Mouse (Mus musculus) heart, adult 2 months (tissue): ENCODE measurements around the gene Plekhm1.

Experiments used
- CTCF ChIP-seq: fragments of 200-600 bp; IDR thresholded peaks from 2 replicates; pipeline ENCODE4 v1.8.1; 2022; ENCODE audit warnings: antibody characterized with exemption, mild to moderate bottlenecking, moderate library complexity
- POLR2A ChIP-seq: fragments of 200-500 bp; IDR thresholded peaks from 2 replicates; pipeline ENCODE4 v1.6.1; 2011; ENCODE audit warnings: mild to moderate bottlenecking, low read depth, low read length, control low read depth; ENCODE audit not compliant: insufficient read depth

DNA sequence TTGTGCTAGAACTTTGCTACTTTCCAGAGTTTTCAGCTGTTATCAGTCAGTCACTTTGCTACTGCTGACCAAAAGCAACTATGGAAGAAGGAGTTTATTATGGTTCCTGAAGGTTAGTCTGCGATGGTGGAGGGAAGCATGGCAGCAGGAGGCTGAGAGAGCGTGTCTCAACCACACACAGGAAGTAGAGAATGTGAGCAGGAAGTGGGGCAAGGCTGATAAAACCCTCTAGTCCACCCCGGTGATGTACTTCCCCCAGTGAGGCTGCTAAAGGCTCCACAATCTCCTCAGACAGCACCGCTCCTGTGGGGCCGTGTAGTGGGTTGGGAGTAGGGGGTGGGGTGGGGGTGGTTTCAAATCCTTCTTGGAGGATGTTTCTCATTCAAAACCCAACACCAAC, 23.8 kb upstream of the Plekhm1 start:
- no peak for TF ChIP-seq CTCF
- no peak for TF ChIP-seq POLR2A
